Mouse (Mus musculus) erythroblast, embryonic 14.5 days (primary cell): Measurements from ENCODE around the gene Olfml3.

Source experiments
- GATA1 ChIP-seq: IDR thresholded peaks from 2 replicates; pipeline ENCODE4 v1.6.1; 2012; ENCODE audit warnings: low read length, inconsistent platforms, mixed read lengths
- TAL1 ChIP-seq: IDR thresholded peaks from 3 replicates; pipeline ENCODE4 v1.6.1; 2012; ENCODE audit warnings: low read length, inconsistent platforms, mixed read lengths

DNA sequence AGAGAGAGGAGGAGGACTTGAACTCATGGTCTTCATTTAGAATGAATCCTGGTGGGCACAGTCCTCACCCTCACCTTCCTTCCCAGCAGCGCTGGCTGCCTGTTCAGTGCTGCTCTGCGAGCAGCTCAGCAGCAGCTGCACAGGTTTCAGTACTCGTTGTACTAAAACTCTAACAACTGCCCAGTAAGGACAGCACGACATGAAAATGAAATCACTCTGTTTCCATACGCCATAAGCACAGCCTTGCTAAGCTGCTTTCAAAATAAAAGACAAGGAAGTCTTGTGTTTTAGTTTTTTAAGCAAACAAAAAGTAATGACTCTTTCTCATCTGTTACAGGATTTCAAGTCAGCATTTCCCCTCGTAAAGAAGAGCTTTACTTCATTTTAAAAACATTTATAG, 5.4 kb upstream of the Olfml3 start:
- TF ChIP-seq GATA1 (no peak), TAL1 (no peak)
